Mouse (Mus musculus): ENCODE measurements around the gene Rgs9. TPM values are rescaled to one million over a fixed set of nuclear protein-coding genes. Genes with fewer than 3 reads are reported as not detected.

The Rgs9 gene
- polyA plus RNA-seq, 1 experiment from 2014 or later, result 2.1 TPM

- Histone ChIP-seq H3K4me2 (no peak overlapping the region), H3K27ac (no peak overlapping the region), H3K4me1 (no peaks in the 10 kb centered on the region), H3K27me3 (no peaks in the 10 kb centered on the region), H3K36me3 (no peaks in the 10 kb centered on the region), H3K4me3 (no peak overlapping the region), H3K9ac (no peak overlapping the region), H3K9me3 (no peaks in the 10 kb centered on the region)
- WGBS, result 68% methylated on average over 3 of the region's 3 CpGs
- no peak for ATAC-seq (ENCODE audit: insufficient number of reproducible peaks, insufficient read depth, low FRiP score, low TSS enrichment, low read depth)
Observed at GRCm38 (mm10) chr11:109233627-109234026, 64.3 kb downstream of the Rgs9 start.

GRCm38 (mm10) chr11:109232811-109233210 lies 65.1 kb downstream of the Rgs9 start:
- no peak overlapping the region for H3K4me3 ChIP-seq
- H3K27ac ChIP-seq, result no peak overlapping the region
- no peak for ATAC-seq (ENCODE audit: insufficient number of reproducible peaks, insufficient read depth, low FRiP score, low TSS enrichment, low read depth)
- H3K27me3 ChIP-seq, result no peaks in the 10 kb centered on the region
- 69% methylated on average over 6 of the region's 6 CpGs for WGBS
- H3K36me3 ChIP-seq, result no peaks in the 10 kb centered on the region
- no peak overlapping the region for H3K4me2 ChIP-seq
- no peak overlapping the region for H3K9ac ChIP-seq
- no peaks in the 10 kb centered on the region for H3K4me1 ChIP-seq
- H3K9me3 ChIP-seq, result no peaks in the 10 kb centered on the region

- no peak overlapping the region for H3K4me2 ChIP-seq
- no peak overlapping the region for H3K27ac ChIP-seq
- H3K9ac ChIP-seq, result no peak overlapping the region
- WGBS, result 86% methylated on average over 12 of the region's 12 CpGs
- H3K4me1 ChIP-seq, result 0 out of 2 replicates have a peak, but pooled peaks cover 4% of the 10 kb centered on the region
- ATAC-seq (ENCODE audit: insufficient number of reproducible peaks, insufficient read depth, low FRiP score, low TSS enrichment, low read depth), result 0 out of 2 replicates have a peak, but pooled peaks have one; percentile 22
- no peak overlapping the region for H3K4me3 ChIP-seq
- H3K27me3 ChIP-seq, result no peaks in the 10 kb centered on the region
- no peaks in the 10 kb centered on the region for H3K9me3 ChIP-seq
- H3K36me3 ChIP-seq, result no peaks in the 10 kb centered on the region
Observed at GRCm38 (mm10) chr11:109227139-109227538, 70.8 kb downstream of the Rgs9 start.

- WGBS, result 36% methylated on average over 4 of the region's 4 CpGs
- Histone ChIP-seq H3K36me3 (no peaks in the 10 kb centered on the region), H3K4me1 (peaks cover 18% of the 10 kb centered on the region), H3K9ac (no peak overlapping the region), H3K27me3 (no peaks in the 10 kb centered on the region), H3K4me3 (no peak overlapping the region), H3K27ac (no peak overlapping the region), H3K4me2 (no peak overlapping the region), H3K9me3 (no peaks in the 10 kb centered on the region)
- no peak for ATAC-seq (ENCODE audit: insufficient number of reproducible peaks, insufficient read depth, low FRiP score, low TSS enrichment, low read depth)
Observed at GRCm38 (mm10) chr11:109221209-109222007, 76.5 kb downstream of the Rgs9 start.

GRCm38 (mm10) chr11:109218722-109219430 lies 79.1 kb downstream of the Rgs9 start:
- WGBS, result 70% methylated on average over 15 of the region's 15 CpGs
- Histone ChIP-seq H3K4me2 (no peak overlapping the region), H3K27ac (no peak overlapping the region), H3K36me3 (no peaks in the 10 kb centered on the region), H3K27me3 (no peaks in the 10 kb centered on the region), H3K9me3 (no peaks in the 10 kb centered on the region), H3K9ac (no peak overlapping the region), H3K4me1 (peaks cover 14% of the 10 kb centered on the region), H3K4me3 (no peak overlapping the region)
- no peak for ATAC-seq (ENCODE audit: insufficient number of reproducible peaks, insufficient read depth, low FRiP score, low TSS enrichment, low read depth)

GRCm38 (mm10) chr11:109217827-109218536 lies 79.9 kb downstream of the Rgs9 start:
- Histone ChIP-seq H3K27me3 (no peaks in the 10 kb centered on the region), H3K9ac (no peak overlapping the region), H3K4me2 (no peak overlapping the region), H3K4me1 (peaks cover 14% of the 10 kb centered on the region), H3K36me3 (no peaks in the 10 kb centered on the region), H3K27ac (no peak overlapping the region), H3K4me3 (no peak overlapping the region), H3K9me3 (no peaks in the 10 kb centered on the region)
- ATAC-seq (ENCODE audit: insufficient number of reproducible peaks, insufficient read depth, low FRiP score, low TSS enrichment, low read depth), result no peak
- WGBS, result 34% methylated on average over 12 of the region's 12 CpGs

- Histone ChIP-seq H3K4me2 (no peak overlapping the region), H3K4me1 (no peaks in the 10 kb centered on the region), H3K4me3 (no peak overlapping the region), H3K27ac (no peak overlapping the region), H3K9me3 (no peaks in the 10 kb centered on the region), H3K36me3 (no peaks in the 10 kb centered on the region), H3K27me3 (no peaks in the 10 kb centered on the region), H3K9ac (no peak overlapping the region)
- no peak for ATAC-seq (ENCODE audit: insufficient number of reproducible peaks, insufficient read depth, low FRiP score, low TSS enrichment, low read depth)
- 28% methylated on average over 11 of the region's 11 CpGs for WGBS
Observed at GRCm38 (mm10) chr11:109210772-109211171, 87.2 kb downstream of the Rgs9 start.

- no peaks in the 10 kb centered on the region for H3K9me3 ChIP-seq
- no peak overlapping the region for H3K9ac ChIP-seq
- WGBS, result 45% methylated on average over 7 of the region's 7 CpGs
- H3K4me3 ChIP-seq, result no peak overlapping the region
- ATAC-seq (ENCODE audit: insufficient number of reproducible peaks, insufficient read depth, low FRiP score, low TSS enrichment, low read depth), result no peak
- no peaks in the 10 kb centered on the region for H3K27me3 ChIP-seq
- H3K36me3 ChIP-seq, result no peaks in the 10 kb centered on the region
- H3K4me2 ChIP-seq, result no peak overlapping the region
- H3K4me1 ChIP-seq, result no peaks in the 10 kb centered on the region
- no peak overlapping the region for H3K27ac ChIP-seq
Observed at GRCm38 (mm10) chr11:109210341-109210740, 87.6 kb downstream of the Rgs9 start.

- Histone ChIP-seq H3K27me3 (no peaks in the 10 kb centered on the region), H3K9me3 (no peaks in the 10 kb centered on the region), H3K36me3 (no peaks in the 10 kb centered on the region), H3K4me1 (no peaks in the 10 kb centered on the region), H3K4me2 (no peak overlapping the region), H3K9ac (no peak overlapping the region), H3K27ac (no peak overlapping the region), H3K4me3 (no peak overlapping the region)
- no peak for ATAC-seq (ENCODE audit: insufficient number of reproducible peaks, insufficient read depth, low FRiP score, low TSS enrichment, low read depth)
- WGBS, result 66% methylated on average over 13 of the region's 13 CpGs
Observed at GRCm38 (mm10) chr11:109206732-109207131, 91.2 kb downstream of the Rgs9 start.

- Histone ChIP-seq H3K4me1 (no peaks in the 10 kb centered on the region), H3K36me3 (no peaks in the 10 kb centered on the region), H3K27me3 (no peaks in the 10 kb centered on the region), H3K27ac (no peak overlapping the region), H3K9ac (no peak overlapping the region), H3K4me3 (no peak overlapping the region), H3K4me2 (no peak overlapping the region), H3K9me3 (no peaks in the 10 kb centered on the region)
- 86% methylated on average over 1 of the region's 1 CpGs for WGBS
- no peak for ATAC-seq (ENCODE audit: insufficient number of reproducible peaks, insufficient read depth, low FRiP score, low TSS enrichment, low read depth)
Observed at GRCm38 (mm10) chr11:109206028-109206427, 91.9 kb downstream of the Rgs9 start.

- H3K27ac ChIP-seq, result peak overlapping the region; percentile 56
- ATAC-seq (ENCODE audit: insufficient number of reproducible peaks, insufficient read depth, low FRiP score, low TSS enrichment, low read depth), result no peak
- no peaks in the 10 kb centered on the region for H3K36me3 ChIP-seq
- no peaks in the 10 kb centered on the region for H3K9me3 ChIP-seq
- H3K9ac ChIP-seq, result no peak overlapping the region
- H3K4me2 ChIP-seq, result no peak overlapping the region
- no peaks in the 10 kb centered on the region for H3K27me3 ChIP-seq
- H3K4me1 ChIP-seq, result peaks cover 13% of the 10 kb centered on the region
- H3K4me3 ChIP-seq, result no peak overlapping the region
- WGBS, result 20% methylated on average over 8 of the region's 8 CpGs
Observed at GRCm38 (mm10) chr11:109199612-109200293, 98.2 kb downstream of the Rgs9 start.
